Mouse (Mus musculus) embryonic facial prominence, embryonic 14.5 days (tissue): Measurements from ENCODE around the gene Enox1. TPM values are rescaled to one million over a fixed set of nuclear protein-coding genes. Genes with fewer than 3 reads are reported as not detected.

ENCODE experiments used
- ATAC-seq: fragments of 200-750 bp; cut with Nextera tagmentation; 2 replicates; pipeline ENCODE4 v1.8.0; 2017; ENCODE audit warnings: low read depth, moderate number of reproducible peaks, moderate TSS enrichment
- DNase-seq: peaks from one replicate; pipeline ENCODE4 v3.0.0-alpha.2; 2015; ENCODE audit warnings: low spot score
- H3K27ac ChIP-seq: fragments of 300-500 bp; sonication (generic); replicated peaks from 2 replicates; pipeline ENCODE4 v1.5.1; 2014; ENCODE audit warnings: low read depth, mild to moderate bottlenecking, low read length, moderate library complexity
- H3K27me3 ChIP-seq: fragments of 300-500 bp; sonication (generic); replicated peaks from 2 replicates; pipeline ENCODE4 v1.6.1; 2014; ENCODE audit warnings: low read length; ENCODE audit not compliant: control insufficient read depth, insufficient read depth
- H3K36me3 ChIP-seq: fragments of 300-500 bp; sonication (generic); 2 replicates; pipeline ENCODE4 v1.6.1; 2014; ENCODE audit warnings: low read length, mixed read lengths; ENCODE audit not compliant: control insufficient read depth, insufficient read depth
- H3K4me1 ChIP-seq: fragments of 300-500 bp; sonication (generic); 2 replicates; pipeline ENCODE4 v1.6.1; 2014; ENCODE audit warnings: antibody characterized with exemption, low read length; ENCODE audit not compliant: control insufficient read depth, insufficient read depth
- H3K4me2 ChIP-seq: fragments of 300-500 bp; sonication (generic); 2 replicates; pipeline ENCODE4 v1.6.1; 2014; ENCODE audit warnings: low read depth, mild to moderate bottlenecking, low read length, moderate library complexity, mixed read lengths
- H3K4me3 ChIP-seq: fragments of 300-500 bp; sonication (generic); 2 replicates; pipeline ENCODE4 v1.5.1; 2014; ENCODE audit warnings: low read depth, mild to moderate bottlenecking, low read length
- H3K9ac ChIP-seq: fragments of 300-500 bp; sonication (generic); 2 replicates; pipeline ENCODE4 v1.6.1; 2014; ENCODE audit warnings: low read depth, mild to moderate bottlenecking, low read length, moderate library complexity, mixed read lengths
- H3K9me3 ChIP-seq: fragments of 300-500 bp; sonication (generic); 2 replicates; pipeline ENCODE4 v1.6.1; 2016; ENCODE audit warnings: low read length; ENCODE audit not compliant: control insufficient read depth
- WGBS: fragments of 180-500 bp; shearing (Covaris S2); extraction: QIAGEN DNeasy Blood & Tissue Kit; methylation state at CpG from one replicate; pipeline ENCODE4 v1.1.7; 2014; 5-methylcytosine and 5-hydroxymethylcytosine counted together
- polyA plus RNA-seq: library from polyadenylated mRNA; unstranded; fragments of >200 nt; fragmentation: Nextera tagmentation; extraction: Ambion mirVana; gene quantifications from 2 replicates; pipeline ENCODE4 v1.2.1, GENCODE M21; 2014

Enox1 gene
- polyA plus RNA-seq, 1 experiment from 2014 or later: 14.1 TPM

DNA sequence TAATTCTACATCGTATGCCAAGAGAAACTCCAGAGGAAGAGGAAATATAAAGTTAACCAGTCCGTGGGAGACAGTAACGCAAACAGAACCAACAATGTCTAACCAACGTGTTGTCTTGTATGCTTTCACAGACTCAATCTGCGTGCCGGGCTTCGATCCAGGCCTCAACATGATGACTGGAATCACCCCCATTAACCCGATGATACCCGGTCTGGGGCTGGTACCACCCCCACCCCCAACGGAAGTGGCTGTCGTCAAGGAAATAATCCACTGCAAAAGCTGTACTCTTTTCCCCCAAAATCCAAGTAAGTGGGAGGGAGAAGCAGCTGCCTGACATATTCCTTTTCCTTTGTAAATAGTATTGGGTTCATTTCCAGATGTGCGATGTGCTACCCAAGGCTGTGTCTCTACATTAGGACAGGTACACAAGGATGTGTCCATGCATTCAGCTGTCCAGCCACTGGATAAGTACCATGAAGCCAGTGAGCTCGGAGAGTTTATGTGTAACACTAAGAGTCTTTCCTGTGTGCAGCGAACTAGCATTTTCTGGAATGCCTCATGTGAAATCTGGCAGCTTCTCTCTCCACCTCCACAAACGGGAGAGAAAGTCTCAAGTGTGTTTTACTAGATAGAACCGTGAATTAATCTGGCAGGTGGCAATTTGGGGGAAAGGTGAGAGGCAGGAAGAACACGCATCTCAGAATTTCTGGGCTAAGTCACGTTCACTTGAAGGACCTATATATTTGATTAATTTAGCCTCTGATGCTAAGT, 421.1 kb downstream of the Enox1 start:
- WGBS: 73% methylated on average over 18 of the region's 18 CpGs
- Histone ChIP-seq H3K4me2 (no peak overlapping the region), H3K36me3 (no peaks in the 10 kb centered on the region), H3K9ac (no peak overlapping the region), H3K4me1 (peaks cover 25% of the 10 kb centered on the region), H3K27ac (no peak overlapping the region), H3K9me3 (0 out of 2 replicates have a peak, but pooled peaks cover 3% of the 10 kb centered on the region), H3K4me3 (no peak overlapping the region), H3K27me3 (no peaks in the 10 kb centered on the region)
- ATAC-seq (no peak), DNase-seq (no peak)

DNA sequence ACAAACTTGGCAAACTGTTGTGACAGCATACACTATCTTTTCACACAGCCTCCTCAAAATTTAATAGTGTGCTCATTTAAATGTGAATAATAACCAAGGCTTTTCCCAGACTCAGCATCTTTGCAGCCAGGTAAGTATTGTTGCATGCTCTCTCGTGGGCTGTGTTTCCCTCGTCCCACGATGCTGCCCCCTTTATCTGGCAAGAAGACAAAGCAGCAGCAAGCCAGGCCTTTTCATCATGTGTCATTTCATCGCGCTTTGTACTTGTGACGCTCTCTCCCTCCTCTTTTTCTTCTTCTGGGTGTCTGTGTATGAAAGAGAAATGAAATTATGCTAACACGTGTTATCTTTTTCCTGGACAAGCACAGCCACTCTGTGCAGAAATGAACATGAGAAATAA, 421.8 kb downstream of the Enox1 start:
- WGBS: 63% methylated on average over 7 of the region's 7 CpGs
- no peak overlapping the region for H3K4me2 ChIP-seq
- ATAC-seq (no peak), DNase-seq (no peak)
- H3K4me3 ChIP-seq: no peak overlapping the region
- H3K9me3 ChIP-seq: 0 out of 2 replicates have a peak, but pooled peaks cover 3% of the 10 kb centered on the region
- H3K36me3 ChIP-seq: no peaks in the 10 kb centered on the region
- H3K27ac ChIP-seq: no peak overlapping the region
- H3K27me3 ChIP-seq: no peaks in the 10 kb centered on the region
- no peak overlapping the region for H3K9ac ChIP-seq
- H3K4me1 ChIP-seq: peaks cover 25% of the 10 kb centered on the region

DNA sequence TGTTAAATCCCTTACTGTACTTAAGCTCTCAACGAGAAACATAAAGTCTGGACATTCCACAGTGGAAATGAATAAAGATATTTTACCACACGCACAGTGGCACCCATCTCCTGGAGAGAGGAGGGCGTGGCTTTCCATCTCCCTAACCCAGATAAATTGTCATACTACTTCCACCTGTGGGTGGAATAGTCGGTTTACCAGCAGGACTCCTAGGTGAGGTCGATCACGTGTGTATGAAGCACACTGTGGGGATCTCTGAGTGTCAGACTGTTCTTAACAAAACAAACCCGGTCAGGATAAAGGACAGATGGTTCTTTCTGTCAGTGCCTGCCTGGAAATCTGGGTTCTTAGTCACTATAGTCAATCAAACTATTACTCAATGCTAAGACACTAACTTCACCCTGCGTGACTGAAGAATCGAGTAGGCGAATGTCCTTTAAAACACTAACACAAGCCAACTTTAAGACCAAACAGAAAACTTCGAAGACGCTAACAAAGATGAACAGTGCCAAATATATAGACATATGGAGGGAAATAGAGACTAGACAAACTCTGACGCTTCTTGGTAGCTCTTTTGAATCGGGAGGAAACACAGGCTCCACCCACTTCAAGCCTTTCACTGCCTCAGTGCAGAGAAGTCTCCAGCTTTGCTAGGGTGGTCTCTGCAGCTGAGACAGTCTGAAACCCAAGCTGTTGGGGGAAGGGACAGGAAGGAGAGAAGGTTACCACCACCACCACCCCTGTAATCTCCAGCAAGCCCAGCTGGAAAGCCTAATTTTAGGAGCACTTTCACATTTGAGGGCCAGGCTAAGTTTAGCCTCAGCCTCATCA, 423.8 kb downstream of the Enox1 start:
- Histone ChIP-seq H3K4me1 (peaks cover 20% of the 10 kb centered on the region), H3K9me3 (no peaks in the 10 kb centered on the region), H3K4me2 (peak overlapping the region; percentile 4; the same call in 1 of the 2 replicates), H3K36me3 (no peaks in the 10 kb centered on the region), H3K9ac (no peak overlapping the region), H3K27ac (peak overlapping the region; percentile 73), H3K4me3 (no peak overlapping the region), H3K27me3 (no peaks in the 10 kb centered on the region)
- no peak for DNase-seq
- ATAC-seq: peak; percentile 60; the same call in 1 of the 2 replicates
- 56% methylated on average over 14 of the region's 14 CpGs for WGBS

DNA sequence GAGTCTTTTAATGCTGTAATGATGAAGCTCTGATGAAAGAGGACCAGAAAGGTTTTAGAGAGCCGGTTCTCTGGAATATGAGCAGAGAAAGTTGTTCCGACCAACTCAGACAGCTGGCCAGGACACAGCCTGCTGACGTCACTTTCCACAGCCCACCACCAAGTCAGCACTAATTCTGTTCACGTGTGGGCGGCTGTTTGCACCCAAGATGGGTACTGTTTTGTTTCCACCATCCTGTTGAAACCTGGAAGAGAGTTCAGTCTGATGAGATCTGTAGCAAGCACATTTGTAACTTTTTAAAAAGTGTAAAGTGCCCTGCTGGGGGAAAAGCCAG, 424.3 kb downstream of the Enox1 start:
- 26% methylated on average over 5 of the region's 5 CpGs for WGBS
- Histone ChIP-seq H3K9me3 (no peaks in the 10 kb centered on the region), H3K9ac (no peak overlapping the region), H3K27me3 (no peaks in the 10 kb centered on the region), H3K27ac (peak overlapping the region; percentile 73), H3K4me1 (peaks cover 22% of the 10 kb centered on the region), H3K4me2 (peak overlapping the region; percentile 4; the same call in 1 of the 2 replicates), H3K4me3 (no peak overlapping the region), H3K36me3 (no peaks in the 10 kb centered on the region)
- DNase-seq: peak; percentile 71
- ATAC-seq: 0 out of 2 replicates have a peak, but pooled peaks have one; percentile 24

DNA sequence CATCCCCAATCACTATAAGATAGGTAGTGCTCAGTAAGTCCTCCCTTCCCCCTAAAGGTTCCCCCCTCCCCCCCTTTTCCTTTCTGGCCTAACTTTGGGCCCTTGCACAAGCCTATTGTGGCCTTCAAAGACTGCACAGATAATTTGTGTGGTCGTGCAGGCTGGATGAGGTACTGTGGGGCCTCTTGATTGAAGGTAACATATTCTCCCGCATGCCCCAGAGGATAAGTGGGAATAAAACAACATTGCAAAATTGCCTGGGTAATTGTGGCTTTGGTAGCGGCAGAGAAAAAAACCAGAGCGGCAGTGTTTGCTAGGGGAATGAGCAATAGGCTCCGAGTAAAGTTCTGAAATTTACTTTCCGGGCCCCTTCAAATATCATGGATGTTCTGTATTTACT, 425.1 kb downstream of the Enox1 start:
- Histone ChIP-seq H3K4me3 (no peak overlapping the region), H3K9me3 (no peaks in the 10 kb centered on the region), H3K27me3 (no peaks in the 10 kb centered on the region), H3K36me3 (no peaks in the 10 kb centered on the region), H3K27ac (peak overlapping the region; percentile 73; the same call in 1 of the 2 replicates), H3K4me1 (peaks cover 22% of the 10 kb centered on the region), H3K9ac (no peak overlapping the region), H3K4me2 (no peak overlapping the region)
- ATAC-seq: peak; percentile 53; the same call in 1 of the 2 replicates
- peak; percentile 70 for DNase-seq
- 38% methylated on average over 6 of the region's 6 CpGs for WGBS

DNA sequence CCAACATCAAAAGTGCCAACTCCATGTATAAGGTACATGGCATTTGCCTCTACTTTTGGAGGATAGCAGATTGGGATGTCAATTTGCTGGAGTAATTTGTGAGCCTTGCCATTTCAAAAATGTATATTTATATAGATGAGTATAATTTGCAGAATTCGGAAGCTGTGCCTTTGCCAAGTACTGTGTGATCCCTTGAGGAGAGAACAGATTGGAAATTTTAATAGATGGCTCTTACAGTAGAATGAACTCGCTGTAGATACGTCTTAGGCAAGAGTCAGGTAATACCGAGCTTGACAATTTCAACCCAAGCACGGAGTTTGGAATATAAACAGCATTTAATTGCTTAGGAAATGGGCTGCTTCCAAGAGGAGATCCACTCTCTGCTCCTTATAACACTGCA, 427.9 kb downstream of the Enox1 start:
- ATAC-seq: no peak

DNA sequence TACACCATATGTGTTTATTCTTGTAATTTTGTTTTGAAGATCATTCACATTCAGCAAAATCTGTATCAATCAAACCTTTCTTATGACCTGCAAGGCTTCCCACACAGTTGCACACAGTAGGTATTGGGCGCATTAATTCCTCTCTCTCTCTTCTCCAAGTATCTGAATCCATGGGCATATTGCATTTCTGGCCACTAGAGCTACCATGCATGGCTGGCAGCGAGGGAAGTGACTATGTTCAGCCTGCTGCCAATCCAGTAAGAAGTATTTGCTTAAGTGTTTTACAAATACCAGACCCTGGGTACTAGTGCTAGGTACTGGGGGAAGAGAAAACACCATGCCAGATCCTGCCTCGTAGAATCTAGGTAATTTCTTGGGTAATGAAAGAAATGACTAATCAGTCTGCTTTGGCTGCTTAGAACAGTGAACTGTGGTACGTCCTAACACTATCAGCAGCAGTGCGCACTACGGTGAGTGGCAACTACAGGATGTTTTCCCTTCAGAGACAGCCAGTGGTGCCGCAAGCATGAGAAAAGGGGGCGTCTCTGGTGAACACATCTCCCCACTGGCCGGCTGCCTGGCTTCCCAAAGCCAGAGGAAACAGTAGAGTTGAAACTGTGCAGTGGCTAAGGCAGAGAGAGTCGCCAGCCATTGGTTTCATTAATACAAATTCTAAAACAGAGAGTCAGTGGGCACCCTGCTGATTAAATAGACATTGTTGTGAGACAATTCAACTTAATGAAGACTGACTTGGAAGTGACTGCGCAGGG, 428.7 kb downstream of the Enox1 start:
- WGBS: 57% methylated on average over 11 of the region's 11 CpGs
- ATAC-seq (no peak), DNase-seq (no peak)
- H3K4me1 ChIP-seq: peaks cover 22% of the 10 kb centered on the region
- no peak overlapping the region for H3K27ac ChIP-seq
- H3K27me3 ChIP-seq: no peaks in the 10 kb centered on the region
- H3K9ac ChIP-seq: no peak overlapping the region
- H3K9me3 ChIP-seq: no peaks in the 10 kb centered on the region
- no peaks in the 10 kb centered on the region for H3K36me3 ChIP-seq
- no peak overlapping the region for H3K4me2 ChIP-seq
- no peak overlapping the region for H3K4me3 ChIP-seq

More for the DNA sequence above, 427.9 kb downstream of the Enox1 start:
- Histone ChIP-seq H3K27ac (no peak overlapping the region), H3K4me2 (no peak overlapping the region), H3K27me3 (no peaks in the 10 kb centered on the region), H3K4me1 (peaks cover 22% of the 10 kb centered on the region), H3K9ac (no peak overlapping the region), H3K9me3 (no peaks in the 10 kb centered on the region), H3K36me3 (no peaks in the 10 kb centered on the region), H3K4me3 (no peak overlapping the region)
- 80% methylated on average over 5 of the region's 5 CpGs for WGBS
- no peak for DNase-seq

DNA sequence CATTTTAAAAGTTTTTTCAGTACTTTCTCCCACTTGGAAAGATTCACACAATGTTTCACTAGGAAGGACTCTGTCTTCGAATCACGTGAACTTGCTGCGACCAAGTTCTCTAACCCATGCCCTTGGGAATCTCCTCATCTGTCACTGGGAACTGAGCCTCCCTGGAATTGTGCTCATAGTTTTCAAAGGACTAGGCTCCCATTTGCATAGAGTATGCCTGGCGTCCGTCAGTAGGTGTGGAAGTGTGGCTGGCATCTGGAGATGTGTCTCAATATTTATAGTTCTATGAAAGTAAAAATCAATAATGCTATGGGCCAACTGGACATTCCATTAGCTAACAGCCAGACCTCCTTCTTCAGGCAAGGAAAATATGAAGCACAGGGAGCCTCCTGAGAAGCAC, 429.5 kb downstream of the Enox1 start:
- Histone ChIP-seq H3K9ac (no peak overlapping the region), H3K4me3 (no peak overlapping the region), H3K9me3 (no peaks in the 10 kb centered on the region), H3K36me3 (no peaks in the 10 kb centered on the region), H3K4me2 (no peak overlapping the region), H3K4me1 (peaks cover 19% of the 10 kb centered on the region), H3K27me3 (no peaks in the 10 kb centered on the region), H3K27ac (no peak overlapping the region)
- no peak for ATAC-seq
- 61% methylated on average over 5 of the region's 5 CpGs for WGBS
- no peak for DNase-seq
